Mouse (Mus musculus) thymus, adult 2 months (tissue): ENCODE results near the gene Gm3106. TPM values are rescaled to one million over a fixed set of nuclear protein-coding genes. Genes with fewer than 3 reads are reported as not detected.
"Not testable (repeated sequence)": the region's sequence is repeated elsewhere in the genome, so short reads cannot be mapped to it uniquely, and the experiment has no call there.

Experiments used
- DNase-seq: peaks from one replicate; pipeline ENCODE4 v3.0.0; 2021
- H3K27ac ChIP-seq: fragments of 200-500 bp; 2 replicates; pipeline ENCODE4 v1.5.1; 2012; ENCODE audit warnings: low read length, control low read depth; ENCODE audit not compliant: control insufficient read depth, insufficient read depth
- H3K27me3 ChIP-seq: fragments of 200-500 bp; 2 replicates; pipeline ENCODE4 v1.6.1; 2012; ENCODE audit warnings: mild to moderate bottlenecking, low read length, moderate library complexity, mixed read lengths; ENCODE audit not compliant: control insufficient read depth, insufficient read depth
- H3K36me3 ChIP-seq: fragments of 200-500 bp; 2 replicates; pipeline ENCODE4 v1.6.1; 2012; ENCODE audit warnings: mild to moderate bottlenecking, low read length, moderate library complexity; ENCODE audit not compliant: control insufficient read depth, insufficient read depth
- H3K4me1 ChIP-seq: fragments of 200-500 bp; replicated peaks from 2 replicates; pipeline ENCODE4 v1.6.1; 2012; ENCODE audit warnings: low read length; ENCODE audit not compliant: control insufficient read depth, insufficient read depth
- H3K4me3 ChIP-seq: fragments of 200-500 bp; 2 replicates; pipeline ENCODE4 v1.5.1; 2012; ENCODE audit warnings: mild to moderate bottlenecking, low read length, control low read depth, moderate library complexity; ENCODE audit not compliant: control insufficient read depth, insufficient read depth
- WGBS: fragments of 180-500 bp; shearing (Covaris S2); methylation state at CpG from one replicate; pipeline ENCODE4 v1.1.7; 2018; 5-methylcytosine and 5-hydroxymethylcytosine counted together
- polyA plus RNA-seq: library from polyadenylated mRNA; depleted of rRNA; stranded (reverse); fragments of >200 nt; gene quantifications from 2 replicates; pipeline ENCODE4 v1.2.3, GENCODE M21; 2012; rRNA removed

Gene Gm3106
- polyA plus RNA-seq: not detected in 2 replicates

- no CpG with 5 or more reads among the region's 2 CpGs for WGBS
- not testable (repeated sequence) for H3K4me3 ChIP-seq, H3K27ac ChIP-seq, H3K36me3 ChIP-seq, H3K27me3 ChIP-seq, H3K4me1 ChIP-seq, DNase-seq
Measured at GRCm38 (mm10) chr5:94217705-94218104, at the start of gene Gm3106. TSS of gene Gm3106 (plus strand) at chr5:94218005.

Other genes starting within 250 kb of the Gm3106 start
- gene BC061212, start 147.5 kb upstream of the Gm3106 start, polyA plus RNA-seq: 0.05 TPM in 1 of 2 replicates, not detected in the other
- not detected in 2 replicates for gene Gm6351, start 141.6 kb upstream of the Gm3106 start, polyA plus RNA-seq
- gene A430089I19Rik, start 88.8 kb downstream of the Gm3106 start, polyA plus RNA-seq: not detected in 2 replicates
- gene Gm6502, start 96.4 kb downstream of the Gm3106 start, polyA plus RNA-seq: 0.08 TPM in 1 of 2 replicates, not detected in the other
- not detected in 2 replicates for gene AA792892, start 121.7 kb downstream of the Gm3106 start, polyA plus RNA-seq
- gene Gm7682, start 227.8 kb downstream of the Gm3106 start, polyA plus RNA-seq: not detected in 2 replicates